Mouse (Mus musculus): Measurements from ENCODE around the gene Cck.
"Not testable (repeated sequence)": the region's sequence is repeated elsewhere in the genome, so short reads cannot be mapped to it uniquely, and the experiment has no call there.

The Cck gene

GRCm38 (mm10) chr9:121458466-121458865 lies 37.0 kb downstream of the Cck start:
- DNase-seq: peak; percentile 73 to 77

- DNase-seq: no peak
Observed at GRCm38 (mm10) chr9:121456739-121457515, 38.6 kb downstream of the Cck start.

GRCm38 (mm10) chr9:121454891-121455290 lies 40.6 kb downstream of the Cck start:
- DNase-seq: no peak

GRCm38 (mm10) chr9:121452342-121452942 lies 43.1 kb downstream of the Cck start:
- not testable (repeated sequence) for DNase-seq

GRCm38 (mm10) chr9:121446431-121446831 lies 49.1 kb downstream of the Cck start:
- DNase-seq: no peak

- peak; percentile 62 to 68 for DNase-seq
Observed at GRCm38 (mm10) chr9:121445364-121445763, 50.1 kb downstream of the Cck start.

GRCm38 (mm10) chr9:121444367-121444707 lies 51.2 kb downstream of the Cck start:
- DNase-seq: no peak

- DNase-seq: peak; percentile 35 to 54
Observed at GRCm38 (mm10) chr9:121443696-121444366, 51.7 kb downstream of the Cck start.

GRCm38 (mm10) chr9:121442145-121442544 lies 53.3 kb downstream of the Cck start:
- DNase-seq: no peak
